Mouse (Mus musculus) ES-Bruce4 (cell line): ENCODE data around the gene Pgam1.

ENCODE experiments used
- CTCF ChIP-seq: IDR thresholded peaks from one replicate; pipeline ENCODE4 v1.8.1; 2011; ENCODE audit warnings: low read depth, low read length
- POLR2A ChIP-seq: IDR thresholded peaks from one replicate; pipeline ENCODE4 v1.8.1; 2011; ENCODE audit warnings: low read length; ENCODE audit not compliant: insufficient read depth

DNA sequence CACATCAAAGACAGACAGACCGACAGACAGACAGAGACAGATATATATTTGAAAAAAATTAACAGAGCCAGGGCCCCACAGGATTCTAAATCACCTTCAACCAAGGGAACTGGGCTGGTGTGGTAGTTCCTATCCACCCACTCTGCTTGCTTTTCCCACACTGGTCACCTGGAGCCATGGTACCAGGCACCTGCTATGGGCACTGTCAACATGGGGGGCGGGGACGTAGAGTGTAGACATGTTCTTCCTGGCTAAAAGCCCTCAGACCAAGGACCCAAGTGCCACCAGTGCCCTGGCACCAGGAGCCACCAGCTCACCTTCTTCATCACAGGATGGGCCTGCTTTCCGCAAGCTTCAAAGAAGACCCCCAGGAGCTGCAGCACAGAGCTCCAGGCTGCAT lies 29.9 kb upstream of the Pgam1 start:
- TF ChIP-seq POLR2A = no peak
- TF ChIP-seq CTCF = no peak
